Mouse (Mus musculus) testis, adult 2 months (tissue): Measurements from ENCODE around the gene Olfr823. TPM values are rescaled to one million over a fixed set of nuclear protein-coding genes. Genes with fewer than 3 reads are reported as not detected.

ENCODE experiments used
- H3K27ac ChIP-seq: fragments of 200-500 bp; 2 replicates; pipeline ENCODE4 v1.5.1; 2012; ENCODE audit warnings: low read depth, low read length; ENCODE audit not compliant: control insufficient read depth, insufficient read depth
- H3K27me3 ChIP-seq: fragments of 200-500 bp; 2 replicates; pipeline ENCODE4 v1.6.1; 2012; ENCODE audit warnings: mild to moderate bottlenecking, low read length, moderate library complexity; ENCODE audit not compliant: control insufficient read depth, insufficient read depth
- H3K36me3 ChIP-seq: fragments of 200-500 bp; 2 replicates; pipeline ENCODE4 v1.6.1; 2012; ENCODE audit warnings: mild to moderate bottlenecking, low read length; ENCODE audit not compliant: control insufficient read depth, insufficient read depth
- H3K4me1 ChIP-seq: fragments of 200-500 bp; 2 replicates; pipeline ENCODE4 v1.6.1; 2012; ENCODE audit warnings: low read length; ENCODE audit not compliant: control insufficient read depth, insufficient read depth
- H3K4me3 ChIP-seq: fragments of 200-500 bp; 2 replicates; pipeline ENCODE4 v1.5.1; 2012; ENCODE audit warnings: low read depth, mild to moderate bottlenecking, low read length, moderate library complexity, mixed read lengths; ENCODE audit not compliant: control insufficient read depth
- CTCF ChIP-seq: fragments of 200-500 bp; IDR thresholded peaks from 2 replicates; pipeline ENCODE4 v1.5.1; 2012; ENCODE audit warnings: low read depth, mild to moderate bottlenecking, inconsistent platforms, low read length, moderate library complexity; ENCODE audit not compliant: control insufficient read depth, insufficient read depth, insufficient replicate concordance
- POLR2A ChIP-seq: fragments of 200-500 bp; IDR thresholded peaks from 2 replicates; pipeline ENCODE4 v1.6.1; 2012; ENCODE audit warnings: low read depth, mild to moderate bottlenecking, inconsistent platforms, low read length, moderate library complexity; ENCODE audit not compliant: control insufficient read depth
- polyA plus RNA-seq: library from polyadenylated mRNA; depleted of rRNA; stranded (reverse); fragments of >200 nt; gene quantifications from 2 replicates; pipeline ENCODE4 v1.2.3, GENCODE M21; 2012; rRNA removed

Olfr823 gene
- polyA plus RNA-seq, 1 experiment, result not detected

DNA sequence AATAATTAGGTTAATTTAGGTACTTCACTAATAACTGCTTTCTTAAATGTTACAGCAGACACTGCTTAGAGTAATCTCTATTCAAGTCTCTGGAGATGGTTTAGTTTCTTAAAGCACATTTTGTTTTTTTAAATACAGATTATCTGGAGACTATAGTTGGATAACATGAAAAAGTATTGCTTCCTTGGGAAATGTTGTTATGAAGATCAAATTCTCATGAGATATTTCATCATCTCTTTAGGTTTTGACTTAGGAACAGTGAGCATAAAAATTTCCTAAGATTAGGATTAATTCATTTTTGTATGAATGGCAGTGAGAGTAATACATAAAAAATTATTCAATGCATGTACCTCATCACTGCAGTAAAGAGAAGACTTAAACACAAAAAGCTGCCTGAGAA is 44.3 kb downstream of the Olfr823 start, which contains the start of gene Olfr822:
Gene Olfr822 (plus strand): TSS at position 301 of the 400 bp plus-strand sequence.
- Histone ChIP-seq H3K36me3 (no peaks in the 10 kb centered on the region), H3K4me1 (no peaks in the 10 kb centered on the region), H3K27me3 (no peaks in the 10 kb centered on the region), H3K4me3 (no peak within 1 kb of the TSS), H3K27ac (no peak within 1 kb of the TSS)
- TF ChIP-seq CTCF (no peak), POLR2A (no peak)

Other genes starting within 250 kb of the Olfr823 start
- gene Olfr814, start 235.5 kb downstream of the Olfr823 start, polyA plus RNA-seq, result not detected in 2 replicates
- not detected in 2 replicates for gene Olfr815, start 209.5 kb downstream of the Olfr823 start, polyA plus RNA-seq
- gene Olfr816, start 199.8 kb downstream of the Olfr823 start, polyA plus RNA-seq, result not detected in 2 replicates
- gene Olfr818, start 166.3 kb downstream of the Olfr823 start, polyA plus RNA-seq, result not detected in 2 replicates
- gene Olfr819, start 148.1 kb downstream of the Olfr823 start, polyA plus RNA-seq, result not detected in 2 replicates
- gene Olfr247, start 139.2 kb downstream of the Olfr823 start, polyA plus RNA-seq, result not detected in 2 replicates
- not detected in 2 replicates for gene Gm10310, start 130.3 kb downstream of the Olfr823 start, polyA plus RNA-seq
- gene Olfr820, start 102.8 kb downstream of the Olfr823 start, polyA plus RNA-seq, result not detected in 2 replicates
- not detected in 2 replicates for gene Olfr821, start 85.0 kb downstream of the Olfr823 start, polyA plus RNA-seq
- gene Olfr822, start 44.2 kb downstream of the Olfr823 start, polyA plus RNA-seq, result not detected in 2 replicates
- not detected in 2 replicates for gene Olfr824, start 14.6 kb upstream of the Olfr823 start, polyA plus RNA-seq
- gene Olfr825, start 51.4 kb upstream of the Olfr823 start, polyA plus RNA-seq, result not detected in 2 replicates
- not detected in 2 replicates for gene Olfr826, start 68.8 kb upstream of the Olfr823 start, polyA plus RNA-seq
- not detected in 2 replicates for gene Olfr827, start 99.0 kb upstream of the Olfr823 start, polyA plus RNA-seq
- not detected in 2 replicates for gene Neurod4, start 164.9 kb upstream of the Olfr823 start, polyA plus RNA-seq
- not detected in 2 replicates for gene Tespa1, start 207.5 kb upstream of the Olfr823 start, polyA plus RNA-seq